Mouse (Mus musculus) stomach, embryonic 14.5 days (tissue): ENCODE measurements around the gene Gabarap. TPM values are rescaled to one million over a fixed set of nuclear protein-coding genes. Genes with fewer than 3 reads are reported as not detected.
A peak's percentile ranks its signal among the peaks of the same experiment; 100 is the strongest.
"Not testable (repeated sequence)": the region's sequence is repeated elsewhere in the genome, so short reads cannot be mapped to it uniquely, and the experiment has no call there.

Source experiments
- ATAC-seq: fragments of 200-750 bp; cut with Nextera tagmentation; 2 replicates; pipeline ENCODE4 v1.8.0; 2017; ENCODE audit warnings: low read depth, moderate TSS enrichment; ENCODE audit not compliant: insufficient number of reproducible peaks, insufficient read depth, low FRiP score
- H3K27ac ChIP-seq: fragments of 300-500 bp; sonication (generic); 2 replicates; pipeline ENCODE4 v1.5.1; 2014; ENCODE audit warnings: mild to moderate bottlenecking, low read length, moderate library complexity, mixed read lengths
- H3K27me3 ChIP-seq: fragments of 300-500 bp; sonication (generic); 2 replicates; pipeline ENCODE4 v1.6.1; 2014; ENCODE audit warnings: low read length, control low read depth, mixed read lengths; ENCODE audit not compliant: control insufficient read depth, insufficient read depth
- H3K36me3 ChIP-seq: fragments of 300-500 bp; sonication (generic); 2 replicates; pipeline ENCODE4 v1.6.1; 2014; ENCODE audit warnings: mild to moderate bottlenecking, control low read depth, low read length, moderate library complexity, mixed read lengths; ENCODE audit not compliant: control insufficient read depth, insufficient read depth
- H3K4me1 ChIP-seq: fragments of 300-500 bp; sonication (generic); 2 replicates; pipeline ENCODE4 v1.6.1; 2014; ENCODE audit warnings: low read length, control low read depth, mixed read lengths; ENCODE audit not compliant: control insufficient read depth, insufficient read depth
- H3K4me2 ChIP-seq: fragments of 300-500 bp; sonication (generic); replicated peaks from 2 replicates; pipeline ENCODE4 v1.6.1; 2014; ENCODE audit warnings: low read depth, low read length, control low read depth
- H3K4me3 ChIP-seq: fragments of 300-500 bp; sonication (generic); 2 replicates; pipeline ENCODE4 v1.5.1; 2014; ENCODE audit warnings: low read depth, low read length, control low read depth
- H3K9ac ChIP-seq: fragments of 300-500 bp; sonication (generic); replicated peaks from 2 replicates; pipeline ENCODE4 v1.6.1; 2014; ENCODE audit warnings: low read depth, mild to moderate bottlenecking, control low read depth, low read length, moderate library complexity, mixed read lengths
- H3K9me3 ChIP-seq: fragments of 300-500 bp; sonication (generic); 2 replicates; pipeline ENCODE4 v1.6.1; 2016; ENCODE audit warnings: low read depth, low read length, control low read depth; ENCODE audit not compliant: control insufficient read depth
- WGBS: fragments of 180-500 bp; shearing (Covaris S2); extraction: QIAGEN DNeasy Blood & Tissue Kit; methylation state at CpG from one replicate; pipeline ENCODE4 v1.1.7; 2014; 5-methylcytosine and 5-hydroxymethylcytosine counted together
- polyA plus RNA-seq: library from polyadenylated mRNA; unstranded; fragments of >200 nt; fragmentation: Nextera tagmentation; extraction: Ambion mirVana; gene quantifications from 2 replicates; pipeline ENCODE4 v1.2.1, GENCODE M21; 2014

Gabarap gene
- polyA plus RNA-seq, 1 experiment from 2014 or later, result 523 TPM

GRCm38 (mm10) chr11:69952274-69952673 is 38.7 kb upstream of the Gabarap start:
- Histone ChIP-seq H3K4me2 (no peak overlapping the region), H3K36me3 (no peaks in the 10 kb centered on the region), H3K27me3 (no peaks in the 10 kb centered on the region), H3K9me3 (no peaks in the 10 kb centered on the region), H3K9ac (no peak overlapping the region), H3K4me1 (no peaks in the 10 kb centered on the region; the same call in 1 of the 2 replicates), H3K4me3 (no peak overlapping the region), H3K27ac (no peak overlapping the region)
- no peak for ATAC-seq
- 43% methylated on average over 1 of the region's 1 CpGs for WGBS

- no peak overlapping the region for H3K4me3 ChIP-seq
- H3K27ac ChIP-seq, result no peak overlapping the region
- H3K4me1 ChIP-seq, result no peaks in the 10 kb centered on the region
- H3K36me3 ChIP-seq, result no peaks in the 10 kb centered on the region
- H3K9me3 ChIP-seq, result no peaks in the 10 kb centered on the region
- WGBS, result 40% methylated on average over 11 of the region's 11 CpGs
- H3K4me2 ChIP-seq, result no peak overlapping the region
- ATAC-seq, result no peak; the same call in 1 of the 2 replicates
- H3K27me3 ChIP-seq, result no peaks in the 10 kb centered on the region
- H3K9ac ChIP-seq, result no peak overlapping the region
Observed at GRCm38 (mm10) chr11:69953267-69953915, 37.6 kb upstream of the Gabarap start.

GRCm38 (mm10) chr11:69955618-69956017 is 35.3 kb upstream of the Gabarap start:
- H3K4me3 ChIP-seq, H3K4me2 ChIP-seq, H3K9me3 ChIP-seq, H3K4me1 ChIP-seq, H3K9ac ChIP-seq, H3K27ac ChIP-seq, H3K36me3 ChIP-seq, H3K27me3 ChIP-seq, ATAC-seq: not testable (repeated sequence)
- WGBS, result 71% methylated on average over 4 of the region's 4 CpGs

- no peak overlapping the region for H3K9ac ChIP-seq
- H3K4me3 ChIP-seq, result no peak overlapping the region
- H3K27me3 ChIP-seq, result no peaks in the 10 kb centered on the region
- no peaks in the 10 kb centered on the region for H3K36me3 ChIP-seq
- no peak overlapping the region for H3K4me2 ChIP-seq
- H3K9me3 ChIP-seq, result no peaks in the 10 kb centered on the region
- no peaks in the 10 kb centered on the region for H3K4me1 ChIP-seq
- ATAC-seq, result no peak
- WGBS, result 78% methylated on average over 1 of the region's 1 CpGs
- no peak overlapping the region for H3K27ac ChIP-seq
Observed at GRCm38 (mm10) chr11:69956218-69956617, 34.7 kb upstream of the Gabarap start.

GRCm38 (mm10) chr11:69960616-69961015 is 30.3 kb upstream of the Gabarap start:
- Histone ChIP-seq H3K27me3 (peaks cover 19% of the 10 kb centered on the region), H3K9me3 (no peaks in the 10 kb centered on the region), H3K4me1 (no peaks in the 10 kb centered on the region), H3K36me3 (no peaks in the 10 kb centered on the region), H3K4me2 (no peak overlapping the region), H3K9ac (no peak overlapping the region), H3K4me3 (no peak overlapping the region), H3K27ac (no peak overlapping the region)
- 31% methylated on average over 5 of the region's 5 CpGs for WGBS
- no peak for ATAC-seq

GRCm38 (mm10) chr11:69961841-69962240 is 29.1 kb upstream of the Gabarap start:
- Histone ChIP-seq H3K4me1 (0 out of 2 replicates have a peak, but pooled peaks cover 7% of the 10 kb centered on the region), H3K36me3 (no peaks in the 10 kb centered on the region), H3K9ac (no peak overlapping the region), H3K4me2 (no peak overlapping the region), H3K9me3 (no peaks in the 10 kb centered on the region), H3K4me3 (no peak overlapping the region), H3K27ac (no peak overlapping the region), H3K27me3 (peaks cover 27% of the 10 kb centered on the region)
- 36% methylated on average over 5 of the region's 5 CpGs for WGBS
- no peak for ATAC-seq

GRCm38 (mm10) chr11:69964650-69965270 is 26.2 kb upstream of the Gabarap start, which contains the start of gene Cldn7:
Gene Cldn7, plus strand, starts transcription at chr11:69964779.
- Histone ChIP-seq H3K4me1 (0 out of 2 replicates have a peak, but pooled peaks cover 9% of the 10 kb centered on the region), H3K36me3 (peaks cover 16% of the 10 kb centered on the region), H3K4me2 (peak within 1 kb of the TSS; percentile 35), H3K9me3 (no peaks in the 10 kb centered on the region), H3K27me3 (peaks cover 27% of the 10 kb centered on the region), H3K4me3 (peak within 1 kb of the TSS; percentile 46), H3K27ac (peak within 1 kb of the TSS; percentile 87), H3K9ac (peak within 1 kb of the TSS; percentile 60)
- no peak for ATAC-seq
- WGBS, result 9% methylated on average over 24 of the region's 24 CpGs

- no peaks in the 10 kb centered on the region for H3K9me3 ChIP-seq
- H3K4me2 ChIP-seq, result peak overlapping the region; percentile 59
- peak; percentile 71 for ATAC-seq
- H3K27me3 ChIP-seq, result peaks cover 27% of the 10 kb centered on the region
- peak overlapping the region; percentile 87 for H3K27ac ChIP-seq
- peak overlapping the region; percentile 60 for H3K9ac ChIP-seq
- 0 out of 2 replicates have a peak, but pooled peaks cover 9% of the 10 kb centered on the region for H3K4me1 ChIP-seq
- WGBS, result 3% methylated on average over 49 of the region's 49 CpGs
- H3K4me3 ChIP-seq, result peak overlapping the region; percentile 46
- peaks cover 16% of the 10 kb centered on the region for H3K36me3 ChIP-seq
Observed at GRCm38 (mm10) chr11:69965271-69966005, 25.5 kb upstream of the Gabarap start.
